Mouse (Mus musculus) C2C12 (cell line): ENCODE data around the gene Gm49358.

ENCODE experiments used
- CEBPB ChIP-seq: IDR thresholded peaks from one replicate; pipeline ENCODE4 v1.6.1; 2011; ENCODE audit warnings: low read depth, mild to moderate bottlenecking, control low read depth, moderate library complexity
- CTCF ChIP-seq: IDR thresholded peaks from one replicate; pipeline ENCODE4 v1.5.1; 2011; ENCODE audit not compliant: control insufficient read depth, insufficient read depth, insufficient read length

DNA sequence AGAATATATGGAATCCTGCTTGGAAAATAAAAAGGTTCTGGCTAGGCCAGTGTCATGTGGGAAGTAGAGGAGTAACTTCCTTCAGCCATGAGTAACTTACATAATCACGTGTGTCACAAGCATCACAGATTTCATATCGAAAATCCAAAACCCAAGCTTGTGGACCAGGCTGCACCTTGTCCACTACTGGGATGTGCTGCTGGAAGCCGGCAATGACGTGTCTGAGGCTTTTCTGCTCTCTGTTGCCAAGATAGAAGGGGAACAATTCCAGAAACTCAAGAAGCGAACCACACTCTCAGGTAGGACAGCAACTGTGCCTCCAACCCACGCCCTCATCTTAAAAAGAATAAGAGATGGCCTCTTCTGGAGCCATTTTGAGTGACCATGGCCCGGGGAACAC, 19.5 kb upstream of the Gm49358 start:
- TF ChIP-seq CTCF (no peak), CEBPB (no peak)
